Mouse (Mus musculus): ENCODE results near the gene Krt19.

Krt19 gene

GRCm38 (mm10) chr11:100136559-100136958, 11.9 kb downstream of the Krt19 start:
- no peak for DNase-seq

DNA sequence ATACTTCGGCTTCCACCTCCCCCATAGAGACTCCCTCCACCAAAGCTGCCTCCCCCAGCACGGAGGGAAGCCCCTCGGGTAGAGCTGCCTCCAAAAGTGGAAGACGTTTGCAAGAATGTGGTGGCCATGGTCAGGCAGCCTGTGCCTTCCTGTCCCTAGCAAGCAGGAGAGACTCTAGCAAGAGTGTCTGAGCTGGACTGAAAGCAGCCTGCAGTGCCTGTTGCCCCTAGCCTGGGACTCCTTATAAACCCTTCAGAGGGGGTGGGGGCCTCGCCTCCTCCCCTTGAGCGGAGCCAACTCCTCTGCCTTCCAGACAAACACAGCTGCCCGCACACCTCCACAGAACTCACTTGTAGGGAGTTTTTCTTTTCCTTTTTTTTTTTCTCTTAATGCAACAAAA, 12.7 kb downstream of the Krt19 start, which contains the start of gene Krt15:
Krt15 (minus strand) TSS at position 198 of the 400 bp plus-strand sequence.
- DNase-seq, result no peak

DNA sequence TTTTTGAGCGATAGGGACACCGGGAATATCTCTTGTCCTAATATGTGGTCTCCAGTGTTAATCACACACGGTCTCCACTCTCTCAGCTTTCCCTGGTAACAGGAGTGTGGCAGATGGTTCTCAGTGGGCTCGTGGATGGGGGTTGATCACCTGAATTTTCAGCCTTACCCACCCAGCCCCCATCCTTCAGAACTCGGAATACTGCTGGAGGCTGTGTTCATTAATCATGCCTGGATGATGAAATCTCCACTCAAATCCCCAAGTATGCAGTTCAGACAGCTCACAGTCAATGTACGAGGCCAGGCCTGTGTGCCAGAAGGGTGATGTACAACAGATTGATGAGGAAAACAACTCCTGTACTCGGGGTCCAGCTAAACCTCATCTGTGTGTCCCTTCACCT, 23.6 kb downstream of the Krt19 start:
- DNase-seq, result no peak

- DNase-seq, result no peak
Observed at GRCm38 (mm10) chr11:100121466-100121865, 27.0 kb downstream of the Krt19 start, which contains the start of gene Krt13. Gene Krt13 (minus strand): TSS chr11:100121566.

- no peak for DNase-seq
Observed at GRCm38 (mm10) chr11:100120331-100120730, 28.1 kb downstream of the Krt19 start.

GRCm38 (mm10) chr11:100113742-100114029, 34.8 kb downstream of the Krt19 start:
- no peak for DNase-seq

DNA sequence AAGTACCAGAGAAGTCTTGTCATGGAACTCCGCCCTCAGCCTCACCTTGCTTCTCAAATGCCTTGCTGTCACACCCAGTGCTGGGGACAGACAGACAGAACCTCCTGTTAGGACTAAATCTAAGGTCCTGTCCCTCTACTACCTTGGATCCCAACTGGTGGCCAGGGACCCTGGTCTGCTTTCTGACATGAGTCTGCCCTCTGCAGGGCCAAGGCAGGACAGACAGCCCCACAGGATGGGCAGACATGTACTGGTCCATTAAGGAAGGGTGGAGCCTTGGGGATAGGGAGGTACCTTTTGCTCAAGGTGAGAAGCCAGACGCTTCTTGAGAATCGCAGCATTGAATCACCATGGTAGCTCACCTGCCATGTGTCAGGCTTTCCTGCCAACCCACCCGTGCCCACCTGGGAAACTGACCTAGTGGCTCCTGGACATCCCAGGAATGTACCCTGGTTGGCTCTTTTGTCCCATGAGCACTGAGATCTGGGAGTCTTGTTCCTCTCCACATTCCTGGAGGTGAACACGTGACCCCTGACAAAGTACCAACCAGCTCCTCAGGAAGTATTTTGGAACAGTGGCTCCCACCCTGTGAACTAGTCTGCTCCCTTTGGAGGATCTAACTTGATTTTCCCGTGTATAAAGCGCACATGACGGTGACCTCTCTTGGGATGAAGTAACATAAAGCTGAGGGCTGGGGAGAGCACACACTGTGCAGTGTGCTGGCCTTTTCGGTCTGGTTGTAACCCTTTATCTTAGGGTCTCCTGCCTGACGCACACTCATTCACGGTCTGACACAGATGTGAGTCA, 35.3 kb downstream of the Krt19 start:
- DNase-seq, result no peak

DNA sequence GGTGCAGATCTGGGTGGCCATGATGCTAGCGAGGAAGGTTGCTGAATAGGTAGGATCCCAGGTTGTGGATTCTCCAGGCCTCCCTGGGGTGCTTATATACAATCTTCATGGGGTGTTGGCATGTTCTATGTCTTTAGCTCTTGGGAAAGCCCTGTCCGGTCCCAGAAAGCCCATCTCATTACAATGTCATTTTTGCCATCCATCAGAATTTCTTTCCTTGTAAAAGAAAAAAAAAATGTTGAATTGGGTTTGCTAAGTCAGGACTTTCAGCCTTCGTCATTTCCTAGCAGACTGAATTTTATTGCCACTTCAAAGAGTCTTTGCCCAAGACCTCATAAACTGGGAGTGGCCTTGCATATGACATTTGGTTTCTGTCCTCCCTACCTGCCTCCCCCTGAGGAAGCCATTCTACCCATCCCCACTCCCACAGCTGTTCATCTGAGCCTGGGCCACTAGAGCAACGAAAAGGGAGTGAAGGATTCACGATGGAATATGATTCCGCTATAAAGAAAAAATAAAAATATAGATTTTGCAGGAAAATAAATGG, 42.8 kb downstream of the Krt19 start, which contains the start of gene Krt36:
Krt36 (minus strand) TSS at position 51 of the 547 bp plus-strand sequence.
- no peak for DNase-seq

- no peak for DNase-seq
Observed at GRCm38 (mm10) chr11:100102693-100103429, 45.6 kb downstream of the Krt19 start.

DNA sequence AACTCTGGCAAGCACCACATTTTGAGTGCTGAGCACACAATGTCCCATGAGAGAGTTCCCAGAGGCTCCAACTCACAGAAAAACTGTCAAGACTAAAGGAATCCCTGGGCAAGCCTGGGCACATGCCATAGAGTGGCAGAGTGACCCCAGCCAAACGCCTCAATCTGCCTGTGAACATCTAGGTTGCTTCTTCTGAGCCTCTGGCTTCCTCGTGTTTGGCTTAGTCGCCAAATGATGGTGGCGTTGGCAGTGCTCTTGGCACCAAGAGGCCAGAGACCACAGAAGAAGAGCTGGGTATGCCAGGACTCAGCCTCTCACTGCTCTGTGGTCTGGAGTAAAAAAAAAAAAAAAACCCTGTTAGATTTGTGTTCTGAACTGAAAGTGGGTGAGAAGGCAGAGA, 48.1 kb downstream of the Krt19 start:
- no peak for DNase-seq

DNA sequence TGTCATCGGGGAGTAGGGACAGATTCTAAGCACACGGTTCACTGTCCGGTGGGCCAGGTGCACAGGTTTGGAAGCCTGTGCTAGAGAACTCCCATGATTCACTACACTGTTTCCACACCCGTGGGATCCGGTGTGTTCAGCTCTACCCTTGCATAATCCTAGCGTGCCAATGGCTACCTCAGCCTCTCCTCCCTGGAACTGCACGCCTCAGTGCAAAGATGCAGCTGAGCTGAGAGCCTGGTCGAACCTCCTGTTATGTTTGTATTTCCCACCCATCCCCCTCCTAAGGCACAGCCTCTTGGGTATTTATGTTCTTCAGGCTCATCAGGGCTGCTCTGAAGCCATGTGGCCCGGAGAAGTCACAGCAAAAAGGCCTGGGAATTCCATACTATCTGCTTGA, 50.6 kb downstream of the Krt19 start:
- DNase-seq, result no peak

GRCm38 (mm10) chr11:100096141-100096540, 52.3 kb downstream of the Krt19 start, which contains the start of gene Krt35:
Gene Krt35 (minus strand): TSS chr11:100096241.
- no peak for DNase-seq

All from kidney, postnatal 10 days (tissue).